Mouse (Mus musculus): ENCODE results near the gene Mknk2.

GRCm38 (mm10) chr10:80686617-80687016 is 8.7 kb upstream of the Mknk2 start:
- TF ChIP-seq CTCF (IDR thresholded peaks at IDR 0.05; ENCODE audit: borderline replicate concordance, control insufficient read depth, extremely low read depth, insufficient read depth, low read length, poor library complexity) (no peak), POLR2A (IDR thresholded peaks at IDR 0.05; ENCODE audit: control insufficient read depth, extremely low read depth, insufficient read depth, low read length, poor library complexity) (no peak)
